Mouse (Mus musculus) lung, adult 2 months (tissue): ENCODE results near the gene Pdcd2l.

ENCODE experiments used
- CTCF ChIP-seq: fragments of 200-500 bp; IDR thresholded peaks from 2 replicates; pipeline ENCODE4 v1.5.1; 2011; ENCODE audit warnings: mild to moderate bottlenecking, low read length, control low read depth; ENCODE audit not compliant: insufficient read depth
- POLR2A ChIP-seq: fragments of 200-500 bp; IDR thresholded peaks from 2 replicates; pipeline ENCODE4 v1.6.1; 2011; ENCODE audit warnings: low read depth, mild to moderate bottlenecking, control low read depth, low read length, borderline replicate concordance; ENCODE audit errors: extremely low read depth

- no peak for TF ChIP-seq POLR2A
- no peak for TF ChIP-seq CTCF
Observed at GRCm38 (mm10) chr7:34218496-34218895, 22.0 kb upstream of the Pdcd2l start.
